Mouse (Mus musculus): Measurements from ENCODE around the gene Rbm24. TPM values are rescaled to one million over a fixed set of nuclear protein-coding genes. Genes with fewer than 3 reads are reported as not detected.
A peak's percentile ranks its signal among the peaks of the same experiment; 100 is the strongest.

Rbm24 gene
- total RNA-seq (2021), result 100 to 1,000 TPM; 225 to 282 TPM

DNA sequence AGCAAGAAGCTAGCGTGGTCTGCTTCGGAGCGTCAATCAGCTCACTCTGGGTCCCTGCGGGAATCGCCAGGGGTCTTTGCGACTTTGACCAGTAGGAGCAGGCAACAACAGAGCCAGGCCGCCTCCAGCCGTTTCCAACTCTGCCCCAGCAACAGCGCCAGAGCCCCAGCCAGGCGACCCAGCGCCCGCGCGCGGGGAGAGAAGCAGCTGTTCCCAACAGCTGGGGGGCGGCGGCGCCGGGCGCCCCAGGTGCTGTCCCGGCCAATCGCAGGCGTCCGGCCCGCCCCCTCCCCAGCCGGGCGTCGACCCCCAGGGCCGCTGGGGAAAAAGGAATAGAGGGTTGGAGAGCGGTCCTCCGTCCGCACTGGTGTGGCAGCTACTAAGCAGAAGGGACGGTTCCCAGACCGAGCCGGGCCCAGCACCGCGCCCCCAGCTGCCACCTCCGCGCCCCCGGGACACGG, at the start of gene Rbm24:
TSS of gene Rbm24 (plus strand) at position 294 of the 461 bp plus-strand sequence.
- DNase-seq, result peak; percentile 81 to 85
- intact Hi-C loops (cut with DNase I), result loop anchor here (5.0 kb wide), 1 partner anchor 249 kb away; the partner anchor contains the start of gene Fam8a1

DNA sequence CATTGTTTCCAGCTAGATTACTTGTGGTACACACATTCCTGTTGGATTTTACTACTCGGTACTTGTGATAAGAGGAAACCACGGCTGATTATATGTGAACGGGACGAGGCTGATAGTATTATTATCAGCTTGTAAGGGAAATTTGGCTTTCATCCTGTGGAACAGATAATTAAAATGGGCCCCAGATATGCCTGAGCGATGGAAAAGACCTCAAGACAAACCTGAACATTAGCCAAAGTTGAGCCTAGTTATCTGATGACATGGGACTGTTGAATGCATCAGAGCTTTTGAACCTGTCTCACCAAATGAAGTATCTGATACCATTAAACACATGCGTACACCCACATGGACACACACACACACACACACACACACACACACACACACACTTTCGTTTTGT, 45.4 kb upstream of the Rbm24 start:
- no peak for DNase-seq
- intact Hi-C loops (cut with DNase I), result no loop called here

DNA sequence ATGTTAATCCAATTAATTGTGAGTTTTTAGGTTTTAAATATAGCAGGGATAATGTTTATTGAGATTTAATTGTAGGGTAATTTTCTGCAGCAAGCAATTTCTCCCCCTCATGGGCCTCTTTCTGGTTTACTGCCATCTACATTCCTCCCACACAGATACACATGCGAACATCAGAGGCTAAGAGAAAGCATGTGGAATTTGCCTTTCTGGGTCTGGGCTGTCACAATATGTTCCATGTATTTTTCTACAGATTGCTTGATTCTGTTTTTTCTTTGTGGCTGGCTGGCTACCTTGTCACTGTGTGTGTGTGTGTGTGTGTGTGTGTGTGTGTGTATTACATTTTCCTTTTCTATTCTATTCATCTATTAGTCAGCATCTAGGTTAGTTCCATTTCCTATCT, 42.9 kb upstream of the Rbm24 start:
- intact Hi-C loops (cut with DNase I), result no loop called here
- peak in 1 of 2 experiments; percentile 15 for DNase-seq

DNA sequence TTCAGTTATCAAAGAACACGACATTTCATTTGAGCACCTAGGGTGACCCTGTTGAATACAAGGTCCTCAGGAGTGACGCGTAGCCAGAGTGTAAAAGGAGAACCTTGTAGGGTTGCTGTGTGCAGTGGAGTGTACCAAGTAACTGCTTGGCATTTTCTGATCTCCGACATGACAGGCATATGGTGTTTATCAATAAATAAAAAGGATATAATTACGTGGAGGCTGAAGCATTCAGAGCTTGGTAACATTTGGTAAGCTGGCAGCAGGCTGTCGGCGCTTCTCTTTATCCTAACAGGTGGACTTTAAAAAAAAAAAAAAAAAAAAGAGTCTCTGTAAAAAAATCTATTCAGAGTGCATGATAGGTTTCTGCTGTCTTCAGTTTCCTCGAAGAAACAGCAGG, 30.8 kb upstream of the Rbm24 start:
- DNase-seq, result no peak
- intact Hi-C loops (cut with DNase I), result no loop called here

DNA sequence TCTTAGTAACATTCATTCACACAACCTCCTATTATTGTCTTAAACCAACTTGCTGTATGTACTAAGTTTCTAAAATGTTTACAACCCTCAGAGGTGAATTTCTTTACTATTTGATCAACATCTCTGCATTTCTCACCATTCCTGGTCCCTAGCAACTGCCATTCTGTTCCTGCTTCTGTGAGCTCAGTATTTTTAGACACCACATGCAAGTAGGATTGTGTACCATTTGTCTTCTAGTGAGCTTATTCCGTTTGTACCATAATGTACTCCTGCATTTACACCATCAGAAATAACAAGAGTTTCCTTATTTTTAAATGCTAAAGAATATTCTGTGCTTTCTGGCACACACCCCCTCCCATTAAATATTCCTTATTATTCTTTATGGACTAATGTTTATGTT, 26.6 kb upstream of the Rbm24 start:
- DNase-seq, result no peak
- intact Hi-C loops (cut with DNase I), result no loop called here

DNA sequence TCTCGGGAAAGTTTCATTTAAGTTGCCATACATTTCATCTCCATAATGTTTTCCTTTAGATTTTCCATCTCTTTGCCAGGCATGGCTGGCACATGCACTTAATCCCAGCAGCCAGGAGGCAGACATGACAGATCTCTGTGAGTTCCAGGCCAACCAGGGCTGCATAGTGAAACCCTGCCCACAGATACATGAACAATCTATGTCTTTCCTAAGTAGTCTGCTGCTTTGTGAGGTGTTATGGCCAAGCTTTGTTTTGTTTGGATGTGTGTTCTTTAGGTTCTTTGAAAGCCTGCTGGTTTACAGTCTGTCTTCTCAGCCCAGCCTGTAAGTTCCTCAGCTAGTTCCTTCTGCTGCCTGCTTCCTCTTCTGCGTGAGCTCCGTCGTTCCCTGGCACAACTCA, 25.3 kb upstream of the Rbm24 start:
- no peak for DNase-seq
- intact Hi-C loops (cut with DNase I), result no loop called here

DNA sequence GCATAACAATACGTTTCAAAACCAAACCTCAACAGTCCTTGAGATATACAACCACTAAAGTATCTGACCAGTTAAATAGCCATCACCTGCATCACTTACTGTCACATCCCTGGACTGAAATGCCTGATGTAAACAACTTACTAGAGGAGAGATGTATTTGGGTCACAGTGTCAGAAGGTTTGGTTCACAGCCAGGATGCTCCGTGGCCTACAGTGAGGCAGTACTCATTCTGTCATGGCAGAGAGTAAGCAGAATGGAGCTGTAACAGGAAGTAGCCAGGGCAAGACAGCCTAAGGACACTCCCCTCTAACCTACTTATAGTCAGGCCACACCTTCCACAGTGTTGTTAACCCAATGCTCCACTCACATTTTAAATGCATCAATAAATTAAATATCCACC, 24.3 kb upstream of the Rbm24 start:
- intact Hi-C loops (cut with DNase I), result no loop called here
- no peak for DNase-seq

DNA sequence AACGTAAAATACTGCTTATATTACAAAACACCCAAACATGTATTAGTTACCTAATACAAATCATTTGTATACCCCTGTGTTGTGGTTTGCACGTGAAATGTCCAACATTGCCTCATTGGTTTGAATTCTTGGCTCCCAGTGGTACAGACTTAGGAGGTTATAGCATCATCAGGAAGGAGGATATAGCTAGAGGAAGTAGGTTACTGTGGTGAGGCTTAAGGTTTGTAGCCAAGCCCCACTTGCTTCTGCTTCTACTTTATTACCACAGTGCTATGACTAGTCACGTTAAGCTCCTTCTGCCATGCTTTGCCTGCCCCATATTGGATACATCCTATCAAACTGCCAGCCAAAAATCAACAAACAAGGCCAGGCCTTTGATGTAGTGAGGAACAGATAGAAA, 21.0 kb upstream of the Rbm24 start:
- intact Hi-C loops (cut with DNase I), result no loop called here

DNA sequence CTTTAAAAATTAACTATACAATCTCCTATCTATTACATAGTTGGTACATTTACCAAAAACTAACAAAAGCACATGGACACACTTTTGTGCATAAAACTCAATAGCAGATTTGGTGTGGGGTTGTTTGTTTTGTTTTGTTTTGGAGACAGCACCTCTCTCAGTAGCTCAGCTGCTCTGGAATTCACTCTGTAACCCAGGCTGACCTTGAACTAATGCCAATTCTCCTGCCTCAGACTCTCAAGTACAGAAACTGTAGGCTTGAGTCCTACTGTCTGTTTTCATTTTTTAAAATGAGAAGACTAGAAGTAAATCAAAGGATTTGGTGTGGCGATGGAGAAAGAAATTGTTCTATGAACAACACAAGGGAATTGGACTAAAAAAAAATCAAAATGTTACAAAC, 11.1 kb upstream of the Rbm24 start:
- DNase-seq, result peak; percentile 46 to 56
- intact Hi-C loops (cut with DNase I), result no loop called here

More for the DNA sequence above, 21.0 kb upstream of the Rbm24 start:
- DNase-seq, result no peak

DNA sequence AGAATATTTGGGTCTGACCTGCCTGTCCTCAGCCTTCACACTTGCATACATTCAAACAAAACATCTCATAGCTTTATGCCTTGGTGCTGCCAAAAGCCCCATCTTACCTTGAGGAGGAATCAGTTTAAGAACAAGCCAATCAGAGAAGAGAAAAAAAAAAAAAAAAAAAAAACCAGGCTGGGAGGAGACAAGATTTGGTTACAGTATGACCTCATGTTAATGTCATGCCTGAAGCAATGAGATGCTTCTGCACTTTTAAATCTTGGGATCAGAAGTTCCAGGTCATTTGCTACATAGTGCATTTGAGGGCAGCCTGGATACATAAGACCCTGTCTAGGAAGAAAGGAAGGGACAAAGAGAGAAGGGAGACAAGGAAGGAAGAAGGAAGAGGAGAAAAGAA, 6.0 kb upstream of the Rbm24 start:
- intact Hi-C loops (cut with DNase I), result no loop called here
- no peak for DNase-seq

DNA sequence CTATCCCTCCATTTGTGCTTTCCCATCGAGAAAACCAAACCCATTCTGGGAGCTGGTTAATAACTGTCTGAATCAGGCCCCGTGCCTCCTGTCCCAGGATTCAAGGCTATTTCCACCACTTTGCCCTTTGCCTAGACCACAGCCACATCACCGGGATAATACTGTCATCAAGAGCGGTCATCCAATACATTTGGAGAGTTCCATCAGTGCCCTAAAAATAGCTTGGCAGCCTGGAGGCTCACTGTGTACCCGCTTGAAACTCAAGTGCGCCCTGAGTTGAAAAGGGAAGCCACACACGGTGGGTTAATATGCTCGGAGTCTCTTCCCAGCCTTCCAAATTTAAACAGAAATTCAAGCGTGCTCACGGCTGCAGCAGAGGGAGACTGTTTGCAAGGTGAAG, 4.6 kb upstream of the Rbm24 start:
- intact Hi-C loops (cut with DNase I), result no loop called here
- DNase-seq, result peak; percentile 77 to 84

DNA sequence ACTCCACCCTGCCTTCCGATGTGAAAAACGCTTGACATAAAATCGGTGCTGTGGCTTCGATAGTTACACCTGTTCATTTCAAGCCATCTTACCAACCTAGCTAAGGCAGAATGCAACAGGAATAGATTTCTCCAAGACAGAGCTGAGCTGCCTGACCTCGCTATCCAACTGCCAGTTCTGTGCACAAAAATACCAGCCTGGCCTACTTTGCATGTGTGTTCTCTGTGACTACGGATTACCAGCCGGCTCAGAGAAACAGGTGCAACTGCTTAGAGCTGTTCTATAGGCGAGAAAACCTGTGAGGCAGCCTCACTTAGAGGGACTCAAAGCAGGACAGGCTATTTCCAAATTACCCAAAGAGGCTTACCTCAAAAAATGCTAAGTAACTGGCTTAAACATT, 4.2 kb upstream of the Rbm24 start:
- DNase-seq, result no peak

DNA sequence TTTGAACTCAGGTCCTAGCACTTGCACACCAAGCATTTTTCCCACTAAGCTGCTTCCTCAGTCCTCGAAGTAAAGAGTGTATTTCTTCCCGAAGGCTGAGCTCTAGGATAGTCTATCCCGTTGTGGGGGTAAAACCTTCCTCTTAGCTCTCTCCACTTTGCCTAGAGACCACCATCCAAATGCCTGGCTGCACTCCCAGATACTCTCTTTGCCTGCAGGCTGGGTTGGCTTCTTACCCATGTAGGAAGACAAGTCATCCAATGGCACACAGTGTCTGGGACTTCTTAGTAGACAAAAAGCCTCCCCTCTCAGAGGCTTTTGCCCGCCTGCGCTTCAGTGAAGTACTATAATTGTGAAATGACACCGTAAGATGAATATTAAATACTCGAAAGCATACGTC, 2.2 kb upstream of the Rbm24 start:
- DNase-seq, result no peak
- intact Hi-C loops (cut with DNase I), result loop anchor here (5.0 kb wide), 1 partner anchor 251 kb away; the partner anchor contains the start of gene Fam8a1

More for the DNA sequence above, 4.2 kb upstream of the Rbm24 start:
- intact Hi-C loops (cut with DNase I), result no loop called here

DNA sequence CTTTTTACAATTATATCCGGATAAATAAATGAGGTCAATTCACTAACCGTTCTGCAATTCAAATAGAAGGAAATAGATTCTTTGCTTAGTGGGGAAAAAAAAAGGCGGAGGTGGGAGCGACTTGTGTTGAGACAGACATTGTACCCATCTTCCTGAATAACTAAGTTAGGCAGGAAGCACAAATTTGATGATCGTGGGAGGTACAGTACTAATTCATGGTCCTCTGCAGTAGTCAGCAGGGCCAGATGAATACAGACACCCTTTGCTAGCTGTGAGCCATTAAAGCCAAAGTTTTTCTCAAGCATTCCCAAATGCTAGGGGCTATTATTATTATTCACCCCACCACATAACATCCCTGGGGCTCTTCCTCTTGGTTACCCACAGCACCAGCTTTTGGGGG, 640 bp upstream of the Rbm24 start:
- DNase-seq, result no peak
- intact Hi-C loops (cut with DNase I), result loop anchor here (5.0 kb wide), 1 partner anchor 250 kb away; the partner anchor contains the start of gene Fam8a1

DNA sequence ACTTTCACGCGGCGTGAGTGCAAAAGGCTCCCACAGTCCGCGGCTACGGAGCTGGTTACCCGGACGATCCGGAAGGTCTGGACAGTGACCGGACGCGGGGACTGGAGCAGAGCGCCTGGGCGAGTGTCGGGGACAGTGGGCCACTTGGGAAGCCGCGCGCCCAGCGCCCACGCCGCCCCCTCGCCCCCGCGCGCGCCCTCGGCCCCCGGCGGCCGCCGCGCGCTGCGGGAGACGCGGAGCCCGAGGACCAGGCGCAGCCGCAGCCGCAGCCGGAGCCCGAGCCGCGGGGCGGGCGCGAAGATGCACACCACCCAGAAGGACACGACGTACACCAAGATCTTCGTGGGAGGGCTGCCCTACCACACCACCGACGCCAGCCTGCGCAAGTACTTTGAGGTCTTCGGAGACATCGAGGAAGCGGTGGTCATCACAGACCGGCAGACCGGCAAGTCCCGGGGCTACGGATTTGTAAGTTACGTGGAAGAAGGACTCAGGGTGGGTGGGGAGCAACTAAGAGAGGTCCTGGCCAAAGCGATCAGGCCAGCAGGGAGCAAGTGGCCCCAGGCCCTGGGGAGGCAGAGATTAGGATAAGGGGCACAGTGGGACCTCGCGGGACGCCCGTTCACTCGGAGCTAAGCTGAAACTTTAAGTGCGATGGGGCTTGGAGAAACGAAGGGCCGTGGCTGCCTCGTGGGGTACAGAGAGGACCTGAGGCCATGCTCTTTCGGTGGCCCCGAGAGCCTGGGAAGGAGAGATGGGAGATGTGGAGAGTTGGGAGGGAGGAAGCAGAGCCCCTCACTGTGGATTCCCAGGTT, 704 bp downstream of the Rbm24 start:
- DNase-seq, result peak; percentile 27 to 34
- intact Hi-C loops (cut with DNase I), result loop anchor here (5.0 kb wide), 1 partner anchor 248 kb away; the partner anchor contains the start of gene Fam8a1

DNA sequence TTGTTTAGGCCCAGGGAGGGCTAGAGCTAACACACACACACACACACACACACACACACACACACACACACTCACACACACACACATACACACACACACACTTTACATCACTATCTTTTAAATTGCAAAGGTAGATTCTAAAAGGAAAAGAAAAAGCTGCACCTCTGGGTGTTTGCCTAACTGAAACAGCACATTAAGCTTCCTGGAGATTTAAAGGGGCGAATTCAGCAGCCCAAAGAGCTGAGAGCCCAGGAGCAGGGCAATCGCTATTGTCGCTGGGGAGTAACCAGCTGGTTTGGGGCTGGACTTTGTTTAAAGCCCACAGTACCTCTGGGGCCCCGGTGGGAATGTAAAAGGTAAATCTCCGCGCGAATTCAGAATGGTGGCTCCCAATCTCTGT, 1.4 kb downstream of the Rbm24 start:
- intact Hi-C loops (cut with DNase I), result loop anchor here (5.0 kb wide), 1 partner anchor 248 kb away; the partner anchor contains the start of gene Fam8a1
- DNase-seq, result peak in 1 of 2 experiments; percentile 35

DNA sequence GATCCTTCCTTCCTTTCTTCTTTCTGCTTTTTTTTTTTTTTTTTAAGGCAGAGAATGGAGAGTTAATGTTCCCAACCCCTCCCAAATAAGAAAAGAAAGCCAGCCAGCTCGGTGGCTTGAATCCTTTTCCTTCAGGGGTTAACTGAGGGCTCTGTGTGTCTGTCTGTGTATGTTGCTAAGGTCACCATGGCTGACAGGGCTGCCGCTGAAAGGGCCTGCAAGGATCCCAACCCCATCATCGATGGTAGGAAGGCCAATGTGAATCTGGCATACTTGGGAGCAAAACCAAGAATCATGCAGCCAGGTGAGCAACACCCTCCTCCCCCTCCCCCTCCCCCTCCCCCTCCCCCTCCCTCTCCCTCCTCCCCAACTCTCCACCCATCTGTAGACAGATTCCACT, 1.9 kb downstream of the Rbm24 start:
- DNase-seq, result peak; percentile 37 to 41
- intact Hi-C loops (cut with DNase I), result no loop called here

DNA sequence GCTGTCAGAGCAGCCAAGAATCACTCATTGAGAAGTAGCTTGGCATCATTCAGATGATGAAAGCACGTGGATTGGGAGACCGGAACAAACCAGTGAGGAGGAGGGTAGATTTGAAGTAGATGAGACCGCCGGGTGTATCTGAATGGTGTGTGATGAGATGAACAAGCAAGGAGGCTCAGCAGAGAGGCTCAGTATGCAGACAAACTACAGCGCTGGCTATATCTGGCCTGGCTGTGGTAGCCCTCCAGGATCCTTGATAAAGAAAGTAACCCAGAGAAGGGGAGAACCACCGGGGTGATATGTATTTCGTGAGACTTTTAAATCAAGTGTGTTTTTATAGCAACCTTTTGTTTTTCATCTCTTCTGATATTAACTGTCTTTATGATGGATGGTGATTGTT, 5.6 kb downstream of the Rbm24 start:
- intact Hi-C loops (cut with DNase I), result no loop called here
- peak; percentile 23 to 30 for DNase-seq

DNA sequence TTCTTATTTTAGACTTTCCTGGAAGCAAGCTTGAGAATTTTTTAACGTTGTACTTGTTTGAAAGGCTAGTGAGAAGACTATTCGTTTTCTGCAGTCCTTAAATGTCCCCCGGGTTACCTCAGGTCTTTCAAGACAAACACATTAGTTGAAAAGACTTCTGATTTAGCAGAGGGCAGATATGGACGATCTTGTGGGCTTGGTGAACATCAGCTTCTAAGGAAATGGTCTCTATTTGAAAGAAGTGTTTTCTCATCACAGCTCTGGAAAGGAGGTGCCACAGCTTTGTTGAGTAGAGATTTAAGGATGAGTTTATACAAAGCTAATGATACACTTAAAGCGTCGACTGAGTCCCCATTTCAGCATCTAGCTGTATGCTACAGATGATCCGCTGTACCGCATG, 6.1 kb downstream of the Rbm24 start:
- intact Hi-C loops (cut with DNase I), result no loop called here
- no peak for DNase-seq

DNA sequence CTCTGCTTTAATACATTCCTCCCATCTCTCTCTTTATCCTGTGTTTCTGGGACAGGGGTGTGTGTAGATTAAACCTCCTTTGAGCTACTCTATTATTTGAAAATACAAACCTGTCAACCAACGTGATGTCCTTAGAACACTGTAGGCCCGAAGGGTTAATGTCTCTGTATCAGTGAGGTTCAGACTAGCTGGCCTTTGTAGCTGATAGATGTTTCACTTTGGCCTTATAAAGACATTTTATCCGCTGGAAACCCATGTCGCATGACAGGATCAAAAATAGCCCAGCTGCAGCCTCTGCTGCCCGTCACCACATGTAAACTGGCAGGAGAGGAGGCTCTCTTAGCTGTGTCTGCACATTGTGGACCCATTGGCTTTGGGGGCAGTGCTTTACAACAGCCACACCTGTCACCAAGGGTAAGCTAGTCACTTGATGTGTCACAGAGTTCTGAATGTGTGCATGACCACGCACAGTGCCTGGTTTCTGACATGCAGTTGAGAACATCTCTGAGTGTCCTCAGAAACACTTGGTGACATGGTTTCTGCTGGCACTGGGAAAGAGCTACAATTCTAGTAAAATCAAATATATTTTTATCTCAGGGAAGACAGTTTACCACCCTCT, 8.5 kb downstream of the Rbm24 start:
- peak; percentile 79 to 89 for DNase-seq
- intact Hi-C loops (cut with DNase I), result no loop called here

DNA sequence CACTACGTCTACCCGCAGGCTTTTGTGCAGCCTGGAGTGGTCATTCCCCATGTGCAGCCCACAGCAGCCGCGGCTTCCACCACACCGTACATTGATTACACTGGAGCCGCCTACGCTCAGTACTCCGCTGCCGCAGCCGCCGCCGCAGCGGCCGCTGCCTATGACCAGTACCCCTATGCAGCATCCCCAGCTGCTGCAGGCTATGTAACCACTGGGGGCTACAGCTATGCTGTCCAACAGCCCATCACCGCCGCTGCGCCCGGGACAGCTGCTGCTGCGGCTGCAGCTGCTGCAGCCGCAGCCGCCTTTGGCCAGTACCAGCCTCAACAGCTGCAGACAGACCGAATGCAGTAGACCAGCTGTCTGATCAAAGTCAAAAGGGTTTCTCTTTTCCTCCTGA, 10.7 kb downstream of the Rbm24 start:
- intact Hi-C loops (cut with DNase I), result no loop called here
- DNase-seq, result no peak

DNA sequence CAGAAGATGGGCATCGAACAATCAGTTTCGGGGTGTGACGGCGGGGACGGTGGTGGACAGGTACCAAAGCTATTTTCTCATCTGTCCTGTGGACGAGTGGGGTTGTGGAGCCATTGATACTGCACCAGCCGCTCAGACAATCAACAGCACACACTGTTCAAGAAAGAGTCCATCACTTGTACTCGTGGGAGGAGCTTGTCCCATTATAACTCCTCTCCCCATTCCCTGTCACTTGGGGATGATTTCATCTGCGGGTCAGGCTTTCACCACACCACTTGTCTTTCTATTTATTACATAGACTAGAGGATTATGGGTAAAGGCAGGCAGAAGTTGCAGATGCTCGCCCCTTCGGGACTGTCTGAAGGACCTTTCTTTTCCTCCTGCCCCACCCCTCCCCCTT, 11.6 kb downstream of the Rbm24 start:
- DNase-seq, result peak; percentile 20 to 43
- intact Hi-C loops (cut with DNase I), result loop anchor here (5.0 kb wide), 2 partner anchors 72 to 142 kb away; partner anchors contain the start of gene Cap2

Measured in heart, postnatal 10 days (tissue).